Mouse (Mus musculus) 3134 (cell line): ENCODE data around the gene C1qtnf12.

ENCODE experiments used
- DNase-seq: peaks from one replicate; pipeline ENCODE4 v3.0.0-alpha.2; 2011; ENCODE audit warnings: low spot score; ENCODE audit not compliant: insufficient read length; ENCODE audit errors: extremely low read depth

C1qtnf12 gene

DNA sequence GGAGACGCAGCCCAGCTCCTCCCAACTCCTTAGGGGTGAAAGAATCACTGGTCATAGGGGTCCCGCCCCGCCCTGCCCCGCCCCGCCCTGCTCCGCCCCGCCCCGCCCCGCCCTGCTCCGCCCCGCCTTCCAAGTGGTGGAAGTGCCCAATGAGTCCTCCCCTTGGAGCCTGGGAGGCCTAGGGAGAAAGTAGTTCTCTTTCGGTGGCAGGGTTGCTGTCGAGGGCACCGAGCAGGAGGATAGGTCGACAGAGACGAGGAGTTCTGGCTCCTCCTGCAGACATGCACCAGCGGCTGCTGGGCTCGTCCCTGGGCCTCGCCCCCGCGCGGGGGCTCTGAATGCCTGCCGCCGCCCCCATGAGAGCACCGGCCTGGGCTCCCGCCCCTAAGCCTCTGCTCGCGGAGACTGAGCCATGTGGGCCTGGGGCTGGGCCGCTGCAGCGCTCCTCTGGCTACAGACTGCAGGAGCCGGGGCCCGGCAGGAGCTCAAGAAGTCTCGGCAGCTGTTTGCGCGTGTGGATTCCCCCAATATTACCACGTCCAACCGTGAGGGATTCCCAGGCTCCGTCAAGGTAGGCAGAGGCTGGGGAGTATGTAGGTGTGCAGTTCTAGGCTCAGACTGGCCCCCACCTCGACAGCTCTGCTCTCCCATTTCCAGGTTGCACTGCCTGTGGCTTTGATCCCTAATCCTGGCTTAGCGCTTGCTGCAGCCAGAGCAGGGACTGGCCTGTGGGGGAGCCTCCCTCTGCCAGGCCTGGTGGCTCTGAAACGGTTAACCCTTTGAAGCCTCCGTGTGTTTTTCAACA is at the start of gene C1qtnf12:
Gene C1qtnf12, plus strand, starts transcription at position 152 of the 805 bp plus-strand sequence.
- DNase-seq = no peak

DNA sequence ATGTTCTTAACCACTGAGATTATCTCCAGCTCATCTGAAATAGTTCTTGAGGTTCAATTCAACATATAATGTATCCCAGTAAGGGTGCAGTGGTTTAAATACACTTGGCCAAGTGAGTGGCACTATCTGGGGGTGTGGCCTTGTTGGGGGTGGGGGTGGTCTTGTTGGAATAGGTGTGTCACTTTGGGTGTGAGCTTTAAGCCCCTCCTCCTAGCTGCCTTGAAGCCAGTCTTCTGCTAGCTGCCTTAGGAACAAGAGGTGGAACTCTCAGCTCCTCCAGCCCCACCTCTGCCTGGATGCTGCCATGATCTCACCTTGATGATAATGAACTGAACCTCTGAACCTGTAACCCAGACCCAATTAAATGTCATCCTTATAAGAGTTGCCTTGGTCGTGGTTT is 30.1 kb upstream of the C1qtnf12 start:
- no peak for DNase-seq

DNA sequence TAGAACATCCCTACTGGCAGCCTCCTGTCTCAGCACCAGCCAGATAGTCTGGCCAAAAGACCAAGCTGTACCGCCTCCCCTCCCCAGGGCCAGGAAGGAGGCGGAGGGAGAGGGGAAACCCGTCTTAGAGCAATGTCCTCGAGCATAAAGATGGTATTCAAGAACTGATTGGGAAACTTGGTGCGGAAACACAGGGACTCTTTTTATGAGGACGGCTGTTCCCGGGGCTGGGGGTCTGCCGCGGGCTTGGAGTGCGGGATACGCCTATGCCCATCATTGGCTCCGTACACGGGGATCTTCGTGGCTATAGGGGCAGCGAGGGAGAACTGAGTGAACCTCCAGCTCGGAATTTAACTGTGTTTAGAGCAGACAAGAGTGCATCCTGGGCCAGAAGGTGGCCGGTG is 19.1 kb upstream of the C1qtnf12 start:
- DNase-seq = no peak

DNA sequence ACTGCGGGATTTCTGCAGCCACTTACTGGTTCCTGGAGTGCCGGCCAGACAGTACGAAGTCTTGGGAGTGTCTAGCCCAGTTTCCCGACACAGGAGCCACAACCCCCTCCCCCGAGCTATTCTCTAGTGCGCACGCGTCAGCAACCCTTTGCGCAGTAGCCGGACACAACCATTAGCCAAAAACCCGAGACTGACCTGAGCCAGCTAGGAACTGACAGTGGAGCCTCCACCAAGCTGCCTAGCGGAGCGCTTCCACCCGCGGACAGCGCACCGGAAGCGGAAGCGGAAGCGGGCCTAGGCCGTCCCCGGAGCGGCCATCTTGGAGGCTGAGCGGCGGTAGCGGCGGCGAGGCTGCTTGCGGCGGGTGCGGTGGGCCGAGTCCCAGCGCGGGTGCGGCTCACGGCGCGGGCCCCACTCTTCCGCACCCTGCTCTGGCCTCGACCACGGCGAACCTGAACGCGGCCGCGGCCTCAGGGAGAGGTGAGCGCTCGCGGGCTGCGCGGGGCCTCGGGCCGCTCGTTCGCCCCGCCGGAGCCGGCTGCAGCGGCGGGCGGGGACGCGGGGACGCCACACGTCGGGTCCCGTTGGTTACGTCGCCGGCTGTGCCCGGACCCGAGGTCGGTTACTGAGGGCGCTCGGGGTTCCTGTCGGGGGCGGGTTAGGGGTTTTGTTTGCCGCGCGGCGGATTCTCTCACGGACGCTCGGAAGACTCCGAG is 18.4 kb upstream of the C1qtnf12 start, which contains the start of gene Ube2j2:
Gene Ube2j2, plus strand, starts transcription at position 298 of the 716 bp plus-strand sequence.
- DNase-seq = peak; percentile 94

DNA sequence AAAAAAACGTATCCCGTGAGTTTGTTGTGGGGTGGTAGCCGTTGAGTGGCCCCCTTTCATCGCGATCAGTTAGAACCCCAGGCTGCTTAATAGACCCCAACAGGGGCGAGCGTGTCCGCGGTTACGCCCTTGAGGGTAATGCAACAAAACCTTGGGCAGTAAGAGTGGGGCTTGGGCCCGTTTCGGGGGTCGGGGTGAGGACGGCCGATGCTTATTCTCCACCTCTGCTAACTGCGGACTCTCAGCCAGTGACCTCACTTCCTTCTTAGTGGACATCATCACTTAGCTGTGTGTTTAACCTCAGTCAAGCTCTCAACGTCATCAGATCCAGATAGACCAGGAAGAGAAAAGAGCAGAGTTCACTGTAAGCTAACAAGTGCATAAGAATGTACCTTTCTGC is 17.8 kb upstream of the C1qtnf12 start:
- no peak for DNase-seq

DNA sequence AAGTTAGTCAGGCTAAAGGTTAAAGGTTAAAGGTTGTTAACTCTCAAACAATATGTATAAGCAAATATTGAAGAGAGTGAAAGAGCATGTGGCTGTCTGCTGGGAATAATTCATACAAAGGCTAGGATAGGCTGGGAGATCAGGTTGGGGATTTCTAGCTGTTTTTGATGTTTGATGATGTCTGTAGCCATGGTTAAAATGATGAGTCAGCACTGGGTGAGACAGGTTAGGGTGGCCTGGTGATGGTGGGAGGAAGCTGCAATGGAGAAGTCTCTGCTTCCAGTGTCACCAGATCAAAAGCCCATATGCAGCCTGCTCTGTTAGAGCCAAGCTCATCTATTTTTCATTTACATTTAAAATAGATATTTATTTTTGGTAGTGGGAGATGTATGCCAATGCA is 15.0 kb upstream of the C1qtnf12 start:
- no peak for DNase-seq

DNA sequence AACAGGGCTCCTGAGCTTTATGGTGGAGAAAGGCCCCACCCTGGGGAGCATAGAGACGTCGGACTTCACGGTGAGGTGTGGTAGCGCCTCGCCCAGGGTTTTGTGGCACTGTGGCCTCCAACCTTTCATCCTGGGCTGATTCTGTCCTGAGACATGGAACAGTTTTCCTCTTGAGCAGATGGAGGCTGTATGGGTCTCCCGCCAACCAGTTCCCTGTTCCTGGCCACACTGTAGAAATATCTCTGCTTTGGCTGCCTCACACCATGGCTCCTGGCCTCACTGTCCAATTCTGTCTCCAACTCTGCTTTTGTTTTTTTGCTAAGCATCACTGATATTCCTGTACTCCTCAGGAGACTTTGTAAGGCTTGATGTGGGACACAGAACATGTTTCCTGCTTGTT is 6.6 kb upstream of the C1qtnf12 start:
- no peak for DNase-seq

DNA sequence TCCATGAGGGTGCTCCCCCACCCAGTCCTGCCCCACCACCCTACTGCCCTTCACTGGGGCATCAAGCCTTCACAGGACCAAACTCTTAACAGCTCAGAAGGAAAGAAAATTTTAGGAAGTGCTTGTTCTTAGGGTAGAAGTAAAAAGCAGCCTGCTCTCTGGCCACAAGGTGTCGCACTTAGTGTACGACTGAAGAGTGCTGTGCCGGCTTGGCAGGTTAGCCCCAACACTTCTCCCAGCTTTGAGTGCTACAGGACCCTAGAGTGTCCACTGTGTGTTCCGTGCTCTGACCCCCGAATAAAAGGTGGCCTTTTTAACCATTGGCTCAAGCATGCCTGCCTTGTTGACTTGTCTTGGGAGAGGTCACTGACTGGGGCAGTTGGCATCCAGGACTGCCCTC is 2.8 kb upstream of the C1qtnf12 start:
- DNase-seq = peak; percentile 17

DNA sequence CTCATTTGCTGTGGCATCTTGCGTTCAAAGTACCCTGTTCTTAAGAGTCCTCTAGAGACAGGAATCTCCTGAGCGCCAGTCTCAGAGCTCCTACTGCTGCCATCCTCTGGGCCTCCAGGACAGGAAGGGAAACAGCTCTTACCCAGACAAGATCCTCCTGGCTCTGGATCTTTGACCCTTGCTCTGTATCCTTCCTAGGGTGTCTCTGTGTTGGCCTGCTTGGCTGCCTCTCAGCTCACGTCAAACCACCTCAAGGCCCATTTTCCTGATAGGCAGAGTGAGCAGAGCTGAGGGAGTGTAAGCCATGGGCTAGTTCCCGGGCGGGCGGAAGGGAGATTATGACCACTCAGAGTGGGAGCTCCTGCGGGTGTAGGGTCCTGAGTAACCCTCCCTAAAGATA is 988 bp downstream of the C1qtnf12 start:
- DNase-seq = no peak

DNA sequence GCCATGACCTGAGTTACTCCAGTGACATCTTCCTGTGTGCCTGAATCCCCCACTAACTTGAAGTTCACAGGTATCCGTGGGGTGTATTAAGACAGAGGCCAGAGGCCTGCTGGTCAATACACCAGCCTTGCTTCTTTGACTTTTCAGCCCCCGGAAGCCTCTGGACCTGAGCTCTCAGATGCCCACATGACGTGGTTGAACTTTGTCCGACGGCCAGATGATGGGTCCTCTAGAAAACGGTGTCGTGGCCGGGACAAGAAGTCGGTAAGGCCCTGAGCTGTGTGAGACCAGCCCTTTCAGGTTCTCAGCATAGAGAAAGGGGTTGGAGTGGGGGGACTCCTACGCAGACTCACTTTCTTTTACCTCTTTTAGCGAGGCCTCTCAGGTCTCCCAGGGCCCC is 2.3 kb downstream of the C1qtnf12 start:
- DNase-seq = no peak

DNA sequence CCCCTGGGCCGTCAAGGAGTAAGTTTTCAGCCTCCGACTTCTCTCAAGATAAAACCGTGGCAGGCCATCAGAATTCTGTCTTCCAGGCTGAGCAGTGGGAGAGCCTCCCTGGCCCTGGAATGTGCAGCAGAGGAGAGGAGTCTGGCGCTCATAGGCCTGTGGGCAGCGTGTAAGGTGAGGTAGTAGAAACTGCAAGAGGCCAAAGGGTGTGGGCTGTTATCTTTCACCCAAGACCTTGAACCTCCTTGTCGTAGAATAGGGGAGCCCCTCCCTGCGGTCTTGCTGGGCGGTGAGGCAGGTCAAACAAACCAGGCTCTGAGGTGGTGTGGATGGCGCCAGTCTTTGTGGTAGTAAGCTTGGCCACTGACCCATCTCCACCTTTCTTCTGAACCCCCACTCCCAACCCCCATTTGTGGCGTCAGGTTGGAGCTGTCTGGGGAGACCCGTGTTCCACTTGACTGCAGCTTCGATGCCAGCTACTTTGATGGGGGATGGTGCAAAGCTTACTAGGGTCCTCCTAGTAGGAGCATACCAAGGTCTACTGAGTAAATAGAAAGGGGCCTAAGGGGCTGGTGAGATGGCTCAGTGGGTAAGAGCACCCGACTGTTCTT is 7.0 kb downstream of the C1qtnf12 start:
- DNase-seq = no peak

DNA sequence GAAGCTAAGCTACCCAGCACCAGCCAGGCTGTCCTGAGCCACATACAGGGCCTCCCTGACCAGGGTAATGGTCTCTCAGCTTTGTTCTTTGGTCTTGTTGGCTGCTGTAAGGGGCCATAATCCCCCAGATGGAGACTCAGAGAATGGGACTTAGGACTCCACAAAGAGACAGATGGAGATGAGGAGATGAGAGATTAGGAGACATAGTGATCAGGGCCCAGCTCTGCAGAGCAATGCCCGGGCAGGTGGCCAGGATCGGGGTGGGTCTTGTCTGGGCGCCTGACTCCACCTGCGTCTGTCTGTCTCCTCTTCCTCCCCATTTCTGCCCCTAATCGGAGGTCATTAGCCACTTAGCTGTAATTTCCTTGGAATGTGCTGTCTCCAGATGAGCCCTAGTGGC is 8.2 kb downstream of the C1qtnf12 start:
- no peak for DNase-seq

DNA sequence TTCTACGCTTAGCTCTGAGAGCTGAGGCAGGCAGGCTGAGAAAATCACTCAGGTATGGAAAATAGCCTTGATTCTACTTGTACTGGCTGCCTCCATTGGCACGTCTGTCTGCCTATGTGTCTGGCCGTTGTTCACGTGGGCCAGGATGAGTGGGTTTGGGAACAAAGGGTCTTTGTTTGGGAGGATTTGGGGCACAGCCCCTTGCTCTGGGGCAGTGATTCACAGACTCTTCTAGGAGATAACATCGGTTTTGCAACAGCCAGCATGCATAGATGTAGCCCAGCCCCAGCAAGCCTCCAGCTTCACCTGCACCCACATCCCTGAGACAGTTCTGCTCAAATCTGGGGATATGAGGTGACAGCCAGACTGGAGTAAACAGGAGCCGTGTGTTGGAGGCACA is 10.5 kb downstream of the C1qtnf12 start:
- no peak for DNase-seq

DNA sequence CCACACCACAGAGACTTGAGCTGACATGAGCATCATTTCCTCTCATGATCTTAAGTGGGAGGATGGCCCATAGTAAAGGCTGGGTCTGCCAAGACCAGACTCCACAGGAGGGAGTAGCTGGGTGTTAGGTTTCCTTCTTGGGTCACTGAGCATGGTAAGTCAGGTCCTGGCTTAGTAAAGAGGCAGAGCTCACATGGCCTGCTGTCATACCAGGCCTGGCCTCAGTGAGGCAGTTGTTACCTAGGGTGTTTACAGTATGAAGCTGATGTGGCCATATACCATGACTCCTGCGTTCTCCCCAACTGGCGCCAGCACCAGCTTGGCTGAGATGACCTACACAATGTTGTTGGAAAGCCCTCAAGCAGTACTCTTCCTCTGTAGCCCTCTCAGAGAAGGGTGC is 11.1 kb downstream of the C1qtnf12 start:
- no peak for DNase-seq

DNA sequence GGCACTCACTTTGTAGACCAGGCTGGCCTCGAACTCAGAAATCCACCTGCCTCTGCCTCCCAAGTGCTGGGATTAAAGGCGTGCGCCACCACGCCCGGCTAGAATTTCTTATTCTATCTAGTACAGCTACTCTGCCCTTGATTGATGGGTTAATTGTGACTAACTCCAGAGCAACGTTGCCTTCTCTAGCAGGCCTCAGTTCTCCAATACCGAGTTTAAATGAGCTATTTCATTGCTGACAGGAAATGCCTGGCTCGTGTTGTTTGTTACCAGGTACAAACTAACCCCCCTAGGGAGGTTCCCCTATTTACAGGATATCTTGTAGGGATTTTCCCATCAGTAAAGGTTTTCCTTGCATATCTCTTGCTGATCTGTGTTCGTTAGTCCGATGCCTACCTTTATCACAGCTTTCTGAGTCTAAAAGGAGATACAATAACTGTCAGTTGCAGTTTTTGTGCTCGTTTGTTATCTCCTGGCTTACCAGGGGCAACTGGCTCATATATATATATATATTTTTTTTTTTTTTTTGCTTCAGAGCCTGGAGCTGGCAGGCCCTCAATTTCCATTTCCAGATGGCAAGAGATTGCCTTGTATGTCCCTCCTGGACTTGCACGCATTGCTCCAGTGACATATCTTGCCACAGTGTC is 19.4 kb downstream of the C1qtnf12 start:
- no peak for DNase-seq

DNA sequence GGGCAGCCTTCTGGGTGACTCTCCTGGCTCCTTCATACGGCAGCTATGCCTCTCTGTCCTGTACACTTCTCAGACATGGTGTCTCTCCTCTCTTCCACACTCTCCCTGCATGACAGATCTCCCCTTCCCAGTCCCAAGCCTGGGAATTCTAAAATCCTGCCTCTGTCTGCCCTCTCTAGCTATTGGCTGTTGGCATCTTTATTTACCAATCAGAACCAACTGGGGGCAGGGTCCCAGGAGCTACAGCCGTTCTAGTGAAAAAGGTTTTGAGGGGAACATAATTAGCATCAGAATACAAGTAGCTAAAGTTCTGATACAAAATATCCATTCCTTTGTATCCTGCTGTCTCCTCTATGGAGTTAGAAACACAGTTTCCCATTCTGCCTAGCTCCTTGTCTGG is 21.7 kb downstream of the C1qtnf12 start:
- DNase-seq = no peak

DNA sequence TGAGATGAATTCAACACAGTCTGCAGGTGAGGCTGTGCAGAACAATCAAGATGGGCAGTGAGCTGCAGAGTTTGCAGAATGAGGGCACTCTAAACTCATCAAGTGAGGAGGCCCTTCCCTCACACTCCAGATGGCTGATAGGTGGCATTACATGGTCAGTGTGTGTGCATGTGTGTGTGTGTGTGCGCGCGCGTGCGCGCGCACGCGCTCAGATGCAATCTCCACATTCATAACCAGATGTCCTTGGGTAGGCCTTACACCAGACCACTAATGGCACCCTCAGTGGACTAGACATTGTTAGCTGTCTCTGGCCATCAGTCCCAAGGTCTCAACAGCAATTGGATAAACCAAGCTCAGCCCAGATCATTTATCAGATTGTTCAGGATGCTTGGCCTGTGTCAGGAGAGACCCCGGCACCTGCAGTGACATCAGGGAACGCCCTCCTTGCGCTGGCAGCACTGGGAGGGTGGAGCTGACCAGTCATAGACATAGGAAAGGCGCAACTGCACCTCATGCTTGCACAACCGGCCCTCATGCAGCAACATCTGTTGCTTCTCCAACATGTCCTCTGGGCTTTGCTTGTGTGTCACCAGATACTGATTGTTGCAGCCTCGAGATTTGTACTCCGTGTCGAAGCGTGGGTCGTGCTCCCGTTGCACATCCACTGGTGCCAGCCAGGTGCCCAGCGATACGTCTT is 29.2 kb downstream of the C1qtnf12 start:
- DNase-seq = no peak

DNA sequence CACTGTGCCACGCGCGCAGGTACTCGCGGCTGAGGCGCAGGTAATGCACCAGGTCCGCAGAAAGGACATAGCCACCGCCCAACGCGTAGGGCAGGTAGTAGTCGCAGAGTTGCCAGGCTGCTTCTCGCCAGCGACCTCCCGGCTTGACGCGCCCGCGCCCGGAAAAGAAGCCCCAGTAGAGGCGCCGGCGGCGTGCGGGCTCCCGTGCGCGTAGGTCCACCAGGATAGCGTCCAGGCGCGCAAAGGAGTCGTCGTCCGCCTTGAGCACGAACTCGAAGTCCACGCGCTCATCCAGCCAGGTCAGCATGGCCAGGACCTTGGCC is 29.8 kb downstream of the C1qtnf12 start:
- no peak for DNase-seq

DNA sequence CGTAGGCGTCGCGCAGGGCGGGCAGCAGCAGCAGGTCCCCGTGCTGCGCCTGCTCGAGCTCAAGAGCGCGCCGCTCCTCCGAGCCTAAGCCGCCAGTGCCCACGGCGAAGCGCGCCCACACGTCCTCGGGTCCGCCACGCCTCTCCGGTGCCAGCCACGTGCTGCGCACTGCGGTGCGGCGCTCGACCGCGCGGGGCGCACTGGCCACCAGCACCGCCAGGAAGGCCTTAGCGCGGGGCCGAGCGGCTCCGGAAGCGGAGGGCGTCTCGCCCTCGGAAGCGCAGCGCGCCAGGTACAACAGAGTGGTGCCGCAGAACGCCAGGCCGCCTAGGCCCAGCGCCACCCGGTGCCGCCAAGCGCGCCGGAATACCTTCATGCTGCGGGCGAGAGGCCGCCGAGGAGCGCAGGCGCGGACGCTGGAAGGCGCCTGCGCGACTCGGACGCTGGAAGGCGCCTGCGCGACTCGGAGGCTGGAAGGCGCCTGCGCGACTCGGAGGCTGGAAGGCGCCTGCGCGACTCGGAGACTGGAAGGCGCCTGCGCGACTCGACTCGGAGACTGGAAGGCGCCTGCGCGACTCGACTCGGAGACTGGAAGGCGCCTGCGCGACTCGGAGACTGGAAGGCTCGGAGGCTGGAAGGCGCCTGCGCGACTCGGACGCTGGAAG is 30.3 kb downstream of the C1qtnf12 start, which contains the start of the genes B3galt6 and Sdf4:
Gene B3galt6, minus strand, starts transcription at position 409 of the 665 bp plus-strand sequence.
Gene Sdf4, plus strand, starts transcription at position 632 of the 665 bp plus-strand sequence.
- peak; percentile 87 for DNase-seq
